Mouse (Mus musculus) right cerebral cortex, postnatal 10 days (tissue): ENCODE measurements around the gene Pgc.

ENCODE experiments used
- DNase-seq, 2 experiments: peaks; one replicate each; pipeline ENCODE4 v3.0.0; 2021; ENCODE audit warnings: low spot score in 2 of 2

The Pgc gene

DNA sequence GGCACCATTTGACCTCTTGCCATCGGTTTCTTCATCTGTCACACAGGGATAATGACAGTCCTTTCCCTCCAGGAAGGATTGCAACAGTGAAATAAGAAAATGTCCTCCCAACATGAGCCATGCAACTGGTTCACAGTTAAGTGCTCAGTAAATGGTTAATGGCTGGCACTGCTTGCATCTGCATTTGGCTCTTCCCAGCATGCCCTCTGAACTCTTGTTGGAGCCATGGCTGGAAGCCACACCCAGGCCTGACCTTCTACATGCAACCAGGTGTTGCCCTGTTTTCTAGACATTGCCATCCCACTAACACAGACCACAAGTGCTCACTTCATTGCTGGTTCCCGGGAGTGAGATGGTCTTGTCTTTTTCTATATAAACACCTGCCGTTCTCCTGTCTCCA, 18.7 kb upstream of the Pgc start:
- peak in 1 of 2 experiments; percentile 17 for DNase-seq

DNA sequence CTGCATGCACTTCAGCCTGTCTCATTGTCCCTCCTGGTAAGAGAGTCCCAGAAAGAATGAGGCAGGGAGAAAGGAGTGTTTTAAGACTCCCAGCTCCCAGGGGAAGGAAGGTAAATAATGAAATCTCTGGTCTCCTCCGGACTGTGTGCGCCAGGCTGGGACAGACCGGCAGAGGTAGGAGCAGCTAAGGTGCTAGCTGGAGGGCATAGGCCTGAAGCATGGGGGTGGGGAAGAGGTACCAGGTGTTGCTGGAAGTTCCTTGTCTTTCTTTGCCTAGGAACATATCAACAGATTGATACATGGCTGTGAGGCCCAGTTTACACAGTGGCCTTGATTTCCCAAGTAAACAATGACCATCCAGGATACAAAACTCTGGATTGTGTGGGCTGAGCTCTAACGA, 17.7 kb upstream of the Pgc start:
- no peak for DNase-seq

DNA sequence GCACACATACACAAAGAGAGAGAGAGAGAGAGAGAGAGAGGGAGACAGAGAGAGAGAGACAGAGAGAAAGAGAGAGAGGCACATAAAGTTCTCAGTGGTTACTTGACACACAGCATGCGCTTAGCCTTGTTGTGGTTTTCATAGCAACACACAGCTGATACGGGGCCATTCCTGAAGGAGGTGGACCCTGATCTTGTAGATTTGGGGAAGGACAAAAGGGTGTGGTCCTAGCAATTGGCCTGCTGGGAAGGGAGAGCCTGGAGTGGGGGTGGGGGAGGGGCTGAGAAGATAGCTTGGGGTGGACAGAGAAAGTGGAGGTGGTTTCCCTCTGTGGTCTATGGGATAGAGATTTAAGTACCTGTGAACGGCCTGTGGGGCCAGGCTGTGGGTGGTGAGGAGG, 16.6 kb upstream of the Pgc start:
- DNase-seq: no peak

DNA sequence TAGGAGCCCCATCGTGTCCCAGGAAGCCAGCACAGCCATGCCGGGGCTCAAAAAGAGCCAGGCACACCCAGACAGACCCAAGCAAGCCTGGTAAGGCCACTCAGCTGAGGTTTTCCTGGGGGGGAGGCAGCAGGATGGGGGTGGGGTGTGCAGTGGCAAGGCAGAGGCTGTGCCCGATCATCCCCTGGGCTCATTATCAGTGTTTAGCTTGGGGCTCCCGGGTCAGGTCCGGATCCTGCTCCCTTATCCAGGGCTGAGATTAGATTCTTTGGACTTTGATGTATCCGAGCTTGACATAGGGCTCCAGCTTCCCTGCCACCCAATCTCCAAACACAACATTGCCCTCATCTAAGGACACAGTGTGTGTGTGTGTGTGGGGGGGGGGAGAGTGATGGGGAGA, 14.8 kb upstream of the Pgc start:
- no peak for DNase-seq

DNA sequence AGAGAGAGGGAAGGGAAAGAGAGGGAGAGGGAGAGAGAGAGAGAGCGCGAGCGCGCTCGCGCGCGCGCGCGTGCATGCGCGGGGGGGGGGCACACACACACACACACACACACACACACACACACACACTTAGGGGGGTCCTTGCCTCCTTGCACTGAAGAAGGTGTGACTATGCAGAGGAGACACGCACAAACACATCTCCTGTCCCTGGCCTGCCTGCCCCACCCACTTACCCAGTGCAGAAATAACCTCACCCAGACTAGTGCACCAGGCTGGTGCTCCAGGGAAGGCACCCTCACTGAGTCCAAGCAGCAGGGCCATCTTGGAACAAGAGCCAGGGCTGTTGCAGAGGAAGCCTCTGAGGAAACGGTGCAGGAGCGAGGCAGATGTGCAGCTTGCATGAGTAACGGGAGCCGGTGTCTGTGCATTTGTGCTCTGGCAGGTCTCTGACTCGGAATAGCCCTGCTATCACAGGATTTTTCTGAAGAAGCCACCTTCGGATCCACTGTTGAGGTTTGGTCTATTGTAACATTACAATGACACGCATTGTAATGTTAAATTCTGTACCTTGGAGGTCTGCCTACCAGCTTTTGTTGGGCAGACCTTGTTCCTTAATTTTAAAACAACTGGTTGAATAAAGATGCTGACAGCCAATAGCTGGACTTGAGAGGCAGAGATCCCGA, 13.6 kb upstream of the Pgc start:
- peak in 1 of 2 experiments; percentile 18 for DNase-seq

DNA sequence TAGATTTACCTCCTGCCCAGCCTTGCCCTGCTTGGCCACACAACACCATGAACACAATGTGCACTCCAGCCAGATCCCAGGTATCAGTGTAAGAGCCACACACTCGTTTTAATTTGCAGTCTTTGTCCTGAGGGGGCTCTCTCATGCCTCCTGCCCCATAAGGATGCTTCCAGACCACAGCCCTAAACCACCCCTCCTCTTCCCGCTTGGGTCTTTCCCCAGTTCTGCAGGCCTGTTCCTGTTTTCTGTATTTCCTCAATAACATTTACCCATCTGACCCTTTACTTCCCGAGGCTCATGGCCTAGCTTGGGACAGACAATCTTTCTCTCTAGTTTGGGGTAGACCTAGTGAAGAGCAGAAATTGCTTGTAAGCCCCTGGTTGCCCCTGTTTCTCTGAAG, 11.6 kb upstream of the Pgc start:
- no peak for DNase-seq

DNA sequence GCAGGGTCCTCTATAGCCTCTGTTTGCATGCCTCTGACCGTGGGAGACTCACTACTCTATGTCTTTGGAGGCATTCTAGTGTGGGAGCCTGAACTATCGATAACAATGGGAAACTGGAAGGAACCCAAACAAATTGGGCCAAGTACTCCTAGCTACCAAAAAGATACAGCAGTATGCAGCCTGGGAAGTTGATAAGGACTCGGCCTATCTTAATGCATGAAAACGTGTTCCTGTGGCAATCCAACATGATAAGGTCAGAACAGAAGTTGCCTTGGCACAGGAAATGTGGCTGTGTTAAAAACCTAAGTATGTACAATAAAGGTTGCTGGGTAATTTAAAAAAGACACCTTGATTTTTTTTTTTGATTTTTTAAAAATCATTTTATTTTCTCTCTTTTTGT, 5.5 kb upstream of the Pgc start:
- no peak for DNase-seq

DNA sequence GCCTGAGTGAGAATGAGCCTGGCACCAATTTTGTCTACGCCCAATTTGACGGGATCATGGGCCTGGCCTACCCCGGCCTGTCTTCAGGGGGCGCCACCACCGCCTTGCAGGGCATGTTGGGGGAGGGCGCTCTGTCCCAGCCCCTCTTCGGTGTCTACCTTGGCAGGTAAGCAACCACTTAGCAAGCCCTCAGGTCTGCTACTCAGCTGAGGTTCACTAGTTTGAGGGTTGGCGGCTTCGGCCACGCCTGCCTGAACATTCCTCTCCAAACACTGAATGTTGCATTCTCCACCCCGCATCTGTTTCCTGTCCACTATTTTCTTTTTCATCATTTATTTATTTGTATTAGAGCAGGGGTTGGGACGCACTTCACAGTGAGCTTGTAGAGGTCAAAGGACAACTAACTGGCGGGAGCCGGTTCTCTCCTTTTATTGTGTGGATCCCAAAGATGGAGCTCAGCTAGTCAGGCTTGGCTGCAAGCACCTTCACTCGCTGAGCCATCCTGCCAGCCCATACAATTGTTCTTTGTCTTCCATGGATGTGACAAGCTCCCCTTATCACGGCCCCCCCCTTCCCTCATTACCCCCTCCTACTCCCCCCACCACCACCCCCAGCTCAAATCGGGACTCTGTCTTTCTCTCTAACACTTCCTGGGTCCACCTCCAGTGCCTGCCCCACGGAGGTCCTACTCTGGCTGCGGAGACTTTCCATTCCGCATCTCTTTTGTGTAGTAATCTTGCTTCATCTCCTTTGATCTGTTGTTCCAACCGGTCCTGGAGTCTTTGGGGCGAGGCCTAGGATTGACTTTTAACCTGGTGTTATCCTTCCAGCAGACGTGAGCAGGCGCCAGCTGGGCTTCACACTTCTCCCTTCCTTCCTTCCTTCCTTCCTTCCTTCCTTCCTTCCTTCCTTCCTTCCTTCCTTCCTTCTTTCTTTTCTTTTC, 4.3 kb downstream of the Pgc start:
- DNase-seq: no peak

DNA sequence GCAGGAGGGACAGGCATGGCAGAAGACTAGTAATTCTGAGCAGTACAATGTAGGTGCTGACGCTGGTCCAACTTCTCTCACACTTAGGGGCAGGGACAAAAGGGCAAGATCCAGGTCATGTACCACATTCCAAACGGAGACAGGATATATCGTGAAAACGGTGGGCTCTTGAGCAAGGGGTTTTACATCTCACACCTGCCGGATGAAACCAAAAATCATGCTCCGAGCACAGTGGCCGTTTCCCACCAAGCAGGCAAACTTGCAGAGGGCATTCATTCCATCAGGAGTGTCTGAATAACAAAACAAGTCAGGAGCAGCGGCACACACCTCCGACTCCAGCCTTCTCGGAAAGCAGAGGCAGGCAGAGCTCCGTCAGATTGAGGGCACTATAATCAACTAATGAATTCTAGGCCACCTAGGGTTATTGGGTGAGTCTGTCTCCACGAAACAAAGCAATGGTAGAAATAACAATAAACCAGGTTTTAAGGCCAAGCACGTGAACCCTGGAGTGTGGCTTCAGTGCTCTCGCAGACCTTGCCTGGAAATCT, 9.0 kb downstream of the Pgc start:
- DNase-seq: no peak

DNA sequence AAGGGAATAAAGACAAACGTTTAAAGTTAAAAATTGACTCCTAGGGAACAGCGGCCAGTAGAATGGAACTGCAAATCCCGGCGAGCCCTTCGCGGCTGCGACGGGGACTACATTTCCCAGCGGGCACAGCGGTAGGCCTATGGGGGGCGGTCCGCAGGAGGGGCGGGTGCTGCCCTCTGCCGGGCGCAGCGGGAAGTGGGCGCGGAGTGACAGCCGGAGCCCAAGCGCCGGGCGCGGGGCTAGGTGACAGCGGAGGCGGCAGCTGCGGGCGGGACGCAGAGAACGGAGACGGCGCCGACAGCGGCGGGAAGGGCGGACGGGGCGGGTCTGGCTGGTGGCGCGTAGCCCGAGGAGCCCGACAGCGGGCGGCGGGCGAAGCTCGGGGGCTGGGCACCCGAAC, 10.2 kb downstream of the Pgc start, which contains the start of gene Tfeb:
Gene Tfeb (plus strand): TSS at position 175 of the 400 bp plus-strand sequence.
- peak; percentile 95 to 97 for DNase-seq

DNA sequence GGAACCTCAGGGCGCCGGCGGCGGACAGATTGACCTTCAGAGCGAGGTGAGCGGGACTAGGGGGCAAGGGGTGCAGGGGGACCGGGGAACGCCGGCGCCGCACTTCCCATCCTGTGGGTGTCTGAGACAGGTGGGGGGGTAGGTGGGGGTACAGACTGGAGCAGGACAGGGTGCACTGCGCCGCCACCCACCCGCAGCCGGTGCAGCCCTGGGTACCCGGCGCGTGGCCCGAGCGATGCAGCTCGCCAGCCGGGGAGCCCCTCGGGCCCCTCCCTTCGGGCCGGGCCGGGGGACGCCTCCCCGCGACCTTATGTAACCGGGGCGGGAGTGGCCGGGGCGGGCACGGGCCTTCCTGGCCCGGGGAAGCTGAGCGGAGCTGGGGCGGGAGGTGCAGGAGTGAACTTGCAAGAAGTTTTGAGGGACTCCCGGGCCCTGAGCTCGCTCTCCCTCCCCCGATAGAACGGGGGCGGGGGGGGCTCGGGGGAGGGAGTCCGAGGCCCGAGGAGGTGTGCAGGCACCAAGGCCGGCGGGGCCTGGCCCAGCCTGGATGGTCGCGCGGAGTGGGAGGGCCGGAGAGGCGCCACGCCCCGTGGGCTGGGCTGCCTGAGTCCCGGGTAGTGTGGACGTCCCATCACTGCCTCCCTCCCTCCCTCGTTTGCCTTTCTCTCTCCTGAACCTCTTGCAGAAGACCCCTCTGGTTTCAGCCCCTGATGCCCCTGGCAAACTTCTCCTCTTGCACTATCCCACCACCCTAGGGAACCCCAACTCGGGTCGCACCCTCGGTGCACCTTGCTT, 10.8 kb downstream of the Pgc start:
- peak; percentile 81 for DNase-seq

DNA sequence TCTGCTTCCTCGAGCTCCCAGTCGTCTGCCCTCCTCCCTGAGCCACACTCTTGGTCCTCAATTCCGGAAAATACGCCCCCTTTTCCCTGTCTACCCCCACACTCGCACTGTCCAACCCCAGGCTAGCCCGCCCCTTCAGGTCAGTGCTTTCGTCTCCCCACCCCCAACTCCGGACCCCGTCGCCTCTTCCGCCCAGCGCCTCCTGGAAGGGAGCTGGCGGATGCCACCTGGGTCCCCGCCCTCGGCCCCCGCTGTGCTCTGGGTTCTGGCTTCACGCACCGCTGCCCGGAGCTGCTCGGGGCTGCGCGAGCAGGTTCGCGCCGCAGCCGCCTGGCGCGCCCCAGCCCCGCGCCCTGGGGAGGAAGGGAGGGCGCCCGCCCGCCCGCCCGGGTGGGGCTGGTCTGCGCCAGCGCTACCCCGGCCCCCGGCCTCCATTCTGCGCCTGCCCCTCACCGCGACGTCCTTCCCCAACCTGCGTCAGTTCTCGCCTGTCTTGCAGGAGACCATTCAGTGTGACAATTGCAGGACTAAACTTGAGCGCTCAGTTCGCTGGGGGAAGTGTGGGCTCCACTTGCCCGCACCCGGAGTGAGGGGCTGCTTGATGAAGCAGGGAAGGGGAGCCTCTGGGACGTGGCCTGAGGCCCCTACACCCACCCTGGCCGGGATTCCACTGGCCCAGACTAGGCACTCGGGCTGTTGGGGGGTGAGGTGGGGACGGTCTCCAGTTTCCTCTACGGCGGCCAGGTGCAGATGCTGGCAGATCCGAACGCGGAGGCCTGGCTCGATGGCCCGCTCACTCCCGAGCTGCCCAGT, 11.6 kb downstream of the Pgc start:
- DNase-seq: no peak

DNA sequence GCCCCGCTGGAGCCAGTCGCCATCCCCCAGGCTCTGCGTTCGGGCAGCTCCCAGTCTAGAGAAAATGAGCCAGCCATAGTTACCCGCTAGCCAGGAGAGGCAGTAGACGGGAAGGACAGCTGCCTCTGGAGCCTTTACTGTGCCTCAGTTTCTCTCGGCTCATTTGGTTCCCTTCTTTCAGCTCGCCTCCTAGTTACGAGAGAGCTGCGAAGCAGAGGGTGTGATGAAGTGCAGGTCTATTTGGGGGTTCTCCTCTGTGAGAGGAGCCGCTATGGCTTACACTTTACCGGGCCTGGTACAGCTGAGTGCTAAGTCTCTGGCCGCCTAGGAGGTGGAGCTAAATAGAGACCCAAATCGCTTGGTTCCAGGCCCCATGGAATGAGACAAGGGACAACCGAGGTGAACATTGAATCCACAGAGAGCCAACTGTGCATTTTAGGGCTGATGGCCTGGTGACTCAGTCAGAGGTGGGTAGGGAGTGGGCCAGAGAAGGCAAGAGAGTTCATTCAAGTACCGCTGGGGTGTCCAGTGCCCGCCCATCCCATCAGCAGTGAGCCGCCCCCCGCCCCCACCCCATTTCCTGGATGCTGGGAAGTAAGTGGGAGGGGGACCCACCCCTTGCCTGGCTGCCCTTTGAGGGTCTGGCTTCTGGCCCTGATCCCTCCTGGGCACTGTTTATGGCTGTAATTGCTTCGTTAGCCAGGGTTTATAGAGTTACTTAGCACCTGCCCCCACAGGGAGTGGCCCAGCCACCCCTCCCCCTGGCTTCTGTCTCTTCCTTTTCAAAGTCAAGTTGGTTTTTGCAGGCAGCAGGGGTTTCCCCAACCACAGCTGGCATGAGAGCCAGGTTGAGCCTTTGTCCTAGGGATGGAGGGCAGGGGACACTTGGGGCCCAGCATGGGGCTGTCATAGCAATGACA, 12.5 kb downstream of the Pgc start:
- DNase-seq: no peak

DNA sequence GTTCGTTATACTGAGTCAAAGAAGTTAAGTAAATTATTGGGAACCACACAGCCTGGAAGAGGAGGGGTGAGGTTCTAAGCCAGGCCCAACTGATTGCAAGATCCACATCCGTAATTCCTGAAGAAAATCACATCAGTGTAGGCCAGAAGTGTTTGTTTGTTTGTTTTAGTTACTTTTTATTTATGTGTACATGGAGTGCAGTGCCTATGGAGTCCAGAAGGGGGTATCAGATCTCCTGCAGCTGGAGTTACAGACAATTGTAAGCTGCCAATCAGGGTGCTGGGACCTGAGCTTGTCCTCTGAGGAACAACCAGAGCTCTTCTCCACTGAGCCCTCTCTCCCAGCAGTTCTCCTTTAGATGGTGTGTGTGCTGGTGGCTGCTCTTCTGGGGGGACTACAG, 13.5 kb downstream of the Pgc start:
- DNase-seq: no peak

DNA sequence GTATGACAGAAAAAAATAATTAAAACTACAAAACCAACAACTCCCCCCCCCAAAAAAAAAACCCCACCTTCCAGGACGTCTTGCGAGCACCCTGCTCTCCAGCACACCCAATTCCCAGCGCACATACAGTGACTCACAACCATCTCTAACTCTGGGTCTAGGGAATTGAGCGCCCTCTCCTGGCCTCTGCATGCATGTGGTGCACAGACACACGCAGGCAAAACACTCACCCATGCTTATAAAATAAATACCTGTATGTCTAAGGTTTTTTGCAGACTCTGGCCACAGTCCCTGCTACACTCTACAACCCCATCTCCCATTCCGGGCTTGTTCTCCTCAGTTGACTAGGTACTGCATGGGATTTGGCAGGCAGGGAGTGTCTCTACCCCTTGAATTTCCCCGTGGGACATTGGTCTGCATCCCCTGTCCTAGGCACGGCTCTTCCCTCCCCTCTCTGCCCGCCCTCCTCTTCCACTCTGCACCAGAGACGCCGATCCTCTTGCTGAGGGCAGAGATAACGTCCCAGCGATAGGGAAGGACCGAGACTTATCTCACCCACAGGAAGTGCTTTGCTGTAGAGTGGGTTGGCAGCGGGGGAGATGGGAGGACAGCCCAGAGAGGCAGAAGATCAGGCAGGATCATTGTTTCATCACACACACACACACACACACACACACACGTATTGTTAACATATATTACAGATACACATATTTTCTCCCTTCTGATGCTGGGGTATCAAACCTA, 16.5 kb downstream of the Pgc start:
- no peak for DNase-seq

DNA sequence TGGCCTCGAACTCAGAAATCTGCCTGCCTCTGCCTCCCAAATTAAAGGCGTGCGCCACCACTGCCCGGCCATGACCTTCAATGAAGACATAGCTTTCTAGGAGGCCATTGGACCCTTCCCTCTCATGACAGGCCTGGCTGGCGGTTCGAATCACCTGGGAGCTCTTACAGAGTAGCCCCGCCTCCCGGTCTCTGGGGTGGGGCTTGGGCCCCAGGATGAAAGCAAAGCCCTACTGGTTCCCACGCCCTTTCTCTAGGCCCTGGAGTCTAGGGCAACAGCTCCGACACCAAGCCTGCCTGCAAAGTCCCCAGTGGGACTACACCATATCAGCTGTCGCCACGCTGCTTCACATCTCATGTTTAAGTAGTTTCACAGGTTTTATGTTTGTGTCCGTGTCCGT, 17.4 kb downstream of the Pgc start:
- DNase-seq: no peak

DNA sequence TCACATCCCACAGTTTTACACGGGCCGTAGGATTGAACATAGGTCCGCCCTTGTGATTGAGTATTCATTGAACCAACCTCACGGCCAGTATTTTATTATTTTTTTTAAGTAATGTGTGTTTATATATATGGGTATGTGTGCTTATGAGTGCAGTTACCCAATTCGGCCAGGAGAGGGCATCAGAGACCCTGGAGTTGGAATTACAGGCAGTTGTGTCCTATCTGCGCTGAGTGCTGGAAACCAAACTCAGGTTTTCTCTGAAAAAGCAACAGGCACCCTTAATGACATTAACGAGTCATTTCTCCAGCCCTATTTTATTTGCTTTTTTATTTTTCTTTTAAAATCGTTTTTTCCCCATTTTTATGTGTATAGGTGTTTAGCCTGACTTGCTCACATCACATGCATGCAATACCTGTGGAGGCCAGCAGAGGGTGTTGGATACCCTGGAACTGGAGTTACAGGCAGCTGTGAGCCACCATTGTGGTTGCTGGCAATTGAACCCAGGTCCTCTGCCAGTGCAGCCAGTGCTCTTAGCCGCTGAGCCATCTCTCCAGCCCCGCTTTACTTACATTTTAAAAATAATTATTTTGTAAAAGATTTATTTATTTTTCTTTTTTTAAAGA, 18.2 kb downstream of the Pgc start:
- DNase-seq: no peak

DNA sequence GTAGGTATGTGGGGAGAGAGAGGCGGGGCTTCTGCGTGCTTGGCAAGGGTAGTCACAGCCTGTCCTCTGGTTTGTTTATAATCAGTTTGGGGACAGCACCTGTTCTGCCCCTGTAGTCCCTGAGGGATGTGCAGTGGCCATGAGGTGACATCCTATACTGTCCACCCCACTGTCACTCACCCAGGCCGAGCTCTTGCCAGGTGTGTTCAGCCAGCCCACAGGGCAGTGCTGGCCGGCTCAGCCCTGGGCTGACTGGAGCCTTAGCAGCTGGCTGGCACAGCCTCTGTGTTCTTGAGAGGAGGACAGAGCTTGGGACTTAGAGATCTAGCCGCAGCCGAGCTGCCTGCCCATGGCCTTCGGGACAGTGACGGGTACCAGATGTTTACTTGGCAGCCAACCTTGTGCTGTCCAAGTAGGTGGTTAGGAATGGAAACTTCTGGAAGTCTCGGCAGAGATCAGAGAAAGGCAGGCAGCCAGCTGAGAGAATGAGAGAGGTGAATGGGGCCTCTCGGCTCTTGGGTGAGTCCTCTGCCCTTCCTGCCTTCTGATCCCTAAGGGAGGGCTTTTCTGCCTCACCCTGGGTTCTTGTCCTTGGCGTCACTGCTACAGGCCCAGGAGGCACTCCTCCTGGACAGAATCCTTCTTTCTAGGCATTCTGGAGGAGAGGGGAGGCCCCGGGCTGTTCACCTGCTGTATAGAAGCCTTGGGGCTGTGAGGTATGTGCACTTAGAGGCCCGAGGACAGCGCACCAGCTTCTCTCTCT, 22.3 kb downstream of the Pgc start:
- no peak for DNase-seq
